Mouse (Mus musculus): ENCODE data around the gene Nus1.

The Nus1 gene

GRCm38 (mm10) chr10:52417998-52418860 is 882 bp downstream of the Nus1 start:
- DNase-seq, result peak in 1 of 2 experiments; percentile 9

DNA sequence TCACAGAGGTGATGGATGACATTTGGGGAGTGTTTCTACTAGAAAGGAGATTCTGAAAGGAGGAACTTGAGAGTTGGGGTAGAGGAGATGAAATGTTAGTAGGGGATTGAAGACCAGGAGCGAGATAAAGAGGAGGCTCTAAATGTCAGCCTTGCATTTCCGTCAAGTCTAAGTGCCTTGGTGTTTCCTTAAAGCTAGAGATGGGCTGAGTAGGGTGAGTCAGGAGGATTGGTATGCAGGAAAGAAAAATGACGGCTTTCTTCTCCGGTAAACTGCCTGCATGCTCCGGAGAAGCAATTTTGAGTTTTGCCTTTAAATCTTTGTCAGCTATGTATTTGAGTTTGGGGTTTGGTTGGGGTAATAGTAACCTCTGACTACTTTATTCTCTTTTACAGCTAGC is 1.6 kb downstream of the Nus1 start:
- DNase-seq, result no peak

GRCm38 (mm10) chr10:52419402-52419801 is 2.1 kb downstream of the Nus1 start:
- DNase-seq, result no peak

DNA sequence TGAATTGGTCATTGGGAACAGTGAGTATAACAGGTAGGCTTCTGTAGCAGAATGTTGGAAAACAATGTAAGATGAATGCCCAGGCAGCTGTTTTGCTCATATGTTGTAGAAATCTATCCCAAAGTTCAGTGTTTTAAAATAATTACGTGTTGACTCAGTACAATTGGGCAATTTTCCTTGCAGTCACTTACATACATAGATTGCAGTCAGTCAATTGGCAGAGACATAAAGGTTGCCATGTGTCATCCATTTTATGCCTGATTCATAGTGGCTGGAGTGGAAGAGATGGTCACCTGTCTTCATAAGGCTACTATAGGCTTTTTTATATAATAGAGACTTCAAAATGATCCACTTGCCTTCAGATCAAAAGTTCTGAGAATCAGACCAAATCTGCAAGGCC is 3.2 kb downstream of the Nus1 start:
- DNase-seq, result no peak

DNA sequence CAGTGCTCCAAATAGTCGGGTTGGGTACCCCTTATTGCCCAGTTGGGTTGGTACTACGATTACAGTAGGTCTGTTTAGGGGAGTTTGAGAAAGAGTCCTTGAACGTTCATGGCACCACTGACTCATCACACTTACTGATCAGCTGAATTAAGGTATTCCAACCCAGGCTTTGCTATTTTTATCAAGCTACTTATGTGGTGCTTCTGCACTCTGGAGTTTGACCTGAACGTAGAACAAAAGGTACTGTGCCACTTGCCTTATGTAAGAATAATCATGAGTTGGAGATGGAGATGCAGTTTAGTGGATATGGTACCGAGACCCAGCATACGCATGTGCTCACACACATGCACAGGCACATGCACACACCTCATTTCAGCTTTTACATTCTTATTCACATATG is 4.4 kb downstream of the Nus1 start:
- no peak for DNase-seq

- DNase-seq, result peak; percentile 26 to 30
Measured at GRCm38 (mm10) chr10:52423097-52423496, 5.8 kb downstream of the Nus1 start.

- DNase-seq, result no peak
Measured at GRCm38 (mm10) chr10:52426314-52426980, 9.1 kb downstream of the Nus1 start.

GRCm38 (mm10) chr10:52427634-52428415 is 10.5 kb downstream of the Nus1 start:
- DNase-seq, result no peak

- no peak for DNase-seq
Measured at GRCm38 (mm10) chr10:52430953-52431352, 13.6 kb downstream of the Nus1 start.

DNA sequence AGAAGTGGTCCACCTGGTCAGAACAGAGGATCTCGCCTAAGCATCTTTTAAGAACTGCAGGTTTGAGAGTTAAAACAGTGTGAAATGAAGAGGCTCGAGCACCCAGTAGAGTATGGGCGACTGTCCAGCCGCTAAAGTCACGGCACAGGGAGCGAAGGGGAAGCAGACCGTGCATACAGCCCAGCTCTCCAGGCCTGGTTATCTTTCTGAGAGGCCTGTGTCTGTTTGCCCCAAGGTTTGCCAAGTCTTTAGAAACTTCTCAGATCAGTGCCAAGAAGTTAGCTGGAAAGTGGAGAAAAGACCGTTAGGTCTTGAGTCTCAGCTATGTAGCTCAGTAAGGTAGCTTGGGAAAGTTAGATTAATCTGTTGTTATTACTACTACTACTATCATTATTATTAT is 17.5 kb downstream of the Nus1 start:
- DNase-seq, result peak in 1 of 2 experiments; percentile 22

DNA sequence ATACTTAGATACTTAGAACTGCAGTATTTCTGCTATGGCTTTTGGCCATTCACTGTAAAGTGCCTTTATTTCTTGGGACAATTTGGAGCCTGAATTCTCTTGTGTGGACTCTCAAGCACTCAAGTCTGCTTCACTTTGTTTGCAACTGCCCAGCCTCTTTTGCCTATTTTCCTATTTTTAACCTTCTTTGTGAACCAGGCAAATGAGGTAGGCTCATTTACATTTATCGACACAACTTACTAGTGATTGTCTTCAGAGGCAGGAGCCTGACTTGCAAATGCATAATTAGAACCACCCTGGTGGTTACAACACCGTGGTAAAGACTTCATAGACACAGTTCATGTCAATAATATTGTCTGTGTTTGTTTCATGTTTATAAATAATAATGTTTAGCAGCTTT is 43.3 kb downstream of the Nus1 start:
- DNase-seq, result no peak

- DNase-seq, result no peak
Measured at GRCm38 (mm10) chr10:52463941-52464739, 46.8 kb downstream of the Nus1 start.

- no peak for DNase-seq
Measured at GRCm38 (mm10) chr10:52471520-52471919, 54.2 kb downstream of the Nus1 start.

All from cerebellum, postnatal 10 days (tissue).